Mouse (Mus musculus) urinary bladder, postnatal 25 days (tissue): ENCODE measurements at regions not wholly inside any gene's neighbourhood (a gene's known extent, or its start where the extent isn't known, plus 50 kb on each side); places are given as distances from the start of the nearest gene placed in this dataset.
"Not testable (repeated sequence)": the region's sequence is repeated elsewhere in the genome, so short reads cannot be mapped to it uniquely, and the experiment has no call there.

Experiments
- DNase-seq: peaks from one replicate; pipeline ENCODE4 v3.0.0; 2022; ENCODE audit warnings: low spot score

DNA sequence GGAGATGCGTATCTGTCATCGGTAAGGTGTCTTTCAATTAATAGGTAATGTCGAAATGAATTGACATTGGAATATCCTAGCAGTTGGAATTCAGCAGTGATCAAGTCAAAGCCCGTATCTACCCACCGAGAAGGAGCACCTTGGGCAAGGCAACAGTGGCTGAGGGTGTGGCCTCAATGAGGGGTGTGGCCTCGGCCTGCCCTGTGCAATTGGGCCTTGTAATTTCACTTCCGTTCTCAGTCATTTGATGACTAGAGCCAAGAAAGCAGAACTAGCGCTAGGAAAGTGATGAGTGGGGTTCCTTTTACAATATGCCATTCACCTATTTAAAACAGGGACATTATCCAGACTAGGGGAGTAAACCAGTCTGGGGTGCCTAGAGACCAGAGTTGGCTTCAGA is 77.6 kb downstream of the Elovl4 start:
- no peak for DNase-seq

DNA sequence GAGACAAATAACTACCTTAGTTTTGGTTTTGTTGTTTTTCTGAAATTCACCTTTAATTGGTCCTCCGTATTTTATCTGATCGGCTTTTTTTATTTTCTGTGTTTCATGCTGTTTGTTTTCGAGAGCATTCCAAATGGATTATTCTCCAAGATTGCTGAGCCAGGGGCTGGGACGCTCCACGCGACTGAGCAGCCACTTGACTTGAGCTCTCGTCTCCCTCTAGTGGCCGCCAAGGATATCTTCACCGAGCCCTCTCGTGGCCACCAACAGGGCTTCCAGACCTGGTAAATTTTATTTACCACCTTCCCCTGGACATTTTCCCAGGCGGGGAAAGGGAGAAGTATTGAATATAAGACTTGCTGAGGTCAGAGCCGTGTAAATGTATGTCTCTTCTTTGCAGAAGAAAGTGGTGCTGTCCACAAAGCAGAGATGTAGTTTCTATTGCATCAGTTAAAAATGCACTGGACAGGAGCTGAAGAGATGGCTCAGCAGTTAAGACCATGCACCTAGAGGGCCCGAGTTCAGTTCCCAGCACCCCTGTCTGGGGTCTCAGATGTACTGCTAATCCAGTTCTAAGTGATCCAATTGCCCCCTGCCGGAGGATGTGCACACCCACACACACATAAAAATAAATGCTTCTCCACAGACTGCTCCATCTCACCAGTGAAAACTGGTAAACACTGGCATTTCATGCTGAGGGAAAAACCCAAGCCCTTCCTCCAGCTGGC is 78.5 kb downstream of the Elovl4 start:
- DNase-seq: peak; percentile 67

DNA sequence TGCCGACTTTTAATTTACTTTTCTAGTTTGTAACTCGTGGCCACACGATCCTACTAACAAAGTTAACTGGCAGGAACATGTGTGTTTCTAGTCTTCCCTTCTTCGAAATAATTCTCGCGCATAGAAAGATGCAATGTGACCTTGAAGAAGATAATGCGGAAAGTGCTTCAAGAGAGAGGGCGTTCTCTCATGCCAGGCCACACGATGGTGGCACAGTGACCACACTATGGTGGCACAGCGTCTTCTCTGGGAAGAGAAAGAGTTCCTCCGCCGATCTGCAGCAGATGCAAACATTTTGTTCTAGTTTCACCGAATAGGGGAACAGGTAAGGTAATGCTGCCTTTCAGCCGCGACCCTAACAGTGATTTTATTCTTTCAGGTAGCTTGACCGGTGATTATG is 79.1 kb downstream of the Elovl4 start:
- DNase-seq: no peak

DNA sequence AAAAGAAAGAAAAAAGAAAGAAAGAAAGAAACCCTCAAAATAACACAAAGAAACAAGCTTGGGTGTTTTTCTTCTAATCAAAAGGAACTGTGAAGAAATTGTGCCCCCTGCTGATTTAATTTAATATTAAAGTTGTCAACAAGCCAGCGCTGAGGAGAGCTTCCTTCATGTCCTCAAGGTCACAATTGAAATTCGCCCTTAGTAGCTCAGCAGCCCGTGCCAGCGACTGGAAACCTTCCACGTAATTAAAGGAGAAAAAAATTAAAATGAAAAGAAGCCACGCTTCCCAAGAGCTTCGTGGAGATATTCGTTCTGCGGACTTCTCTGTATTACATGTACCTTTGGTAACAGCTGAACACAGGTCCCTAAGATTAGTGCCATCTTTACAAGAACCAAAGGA is 80.0 kb downstream of the Elovl4 start:
- no peak for DNase-seq

DNA sequence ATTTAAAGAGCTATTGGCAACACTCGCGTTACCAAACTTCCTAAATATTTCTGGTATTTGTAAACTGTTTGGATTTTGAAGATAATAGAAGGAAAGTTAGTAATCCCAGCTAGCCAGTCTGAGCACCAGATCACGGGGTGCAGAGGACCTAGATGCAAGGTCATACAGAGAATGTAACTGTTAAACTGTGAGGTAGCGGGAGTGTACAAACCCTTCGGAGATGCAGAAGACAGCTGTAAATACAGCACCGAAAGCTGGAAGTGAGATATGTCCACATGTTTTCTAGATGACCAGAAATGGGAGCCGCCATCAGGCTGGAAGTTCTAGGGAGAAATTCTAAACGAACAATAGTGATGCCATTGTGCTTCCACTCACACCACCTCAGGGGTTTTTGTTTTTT is 80.5 kb downstream of the Elovl4 start:
- DNase-seq: no peak

DNA sequence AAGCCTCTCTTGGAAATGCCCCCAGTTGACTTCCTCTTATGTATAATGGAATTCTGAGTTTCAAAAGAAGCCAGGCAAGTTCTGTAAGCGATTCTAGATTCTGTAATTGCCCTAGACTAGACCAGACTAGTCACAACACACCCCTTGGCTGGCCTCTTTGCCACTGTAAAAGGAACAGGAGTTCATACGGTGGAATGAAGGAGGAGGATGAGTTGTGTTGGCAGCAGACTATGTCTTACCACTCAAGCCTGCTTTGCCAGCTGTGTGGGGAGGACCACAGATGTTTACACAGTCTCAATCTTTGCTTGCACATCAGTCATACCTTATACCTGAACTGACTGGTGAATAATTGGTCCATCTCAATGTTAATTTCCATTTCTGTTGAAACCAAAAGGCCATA is 85.1 kb downstream of the Elovl4 start:
- DNase-seq: no peak

DNA sequence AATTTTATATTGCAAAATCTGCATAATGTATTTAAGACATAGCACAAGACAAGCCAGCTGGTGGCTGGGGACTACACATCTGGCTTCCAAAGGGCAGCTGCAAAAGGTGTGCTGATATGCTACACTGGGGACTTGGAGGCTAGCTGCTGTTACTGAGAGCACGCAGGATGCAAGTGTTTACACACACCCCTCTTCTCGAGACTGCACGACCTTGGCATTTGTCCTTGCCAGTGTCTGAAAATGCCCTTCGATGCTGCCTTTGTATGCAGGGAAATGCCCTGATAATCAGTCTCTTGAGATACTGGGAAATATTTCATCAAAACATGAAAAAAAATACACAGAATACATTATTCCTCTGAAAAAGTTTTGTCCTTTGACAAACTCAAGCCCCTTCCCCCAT is 86.3 kb downstream of the Elovl4 start:
- no peak for DNase-seq

DNA sequence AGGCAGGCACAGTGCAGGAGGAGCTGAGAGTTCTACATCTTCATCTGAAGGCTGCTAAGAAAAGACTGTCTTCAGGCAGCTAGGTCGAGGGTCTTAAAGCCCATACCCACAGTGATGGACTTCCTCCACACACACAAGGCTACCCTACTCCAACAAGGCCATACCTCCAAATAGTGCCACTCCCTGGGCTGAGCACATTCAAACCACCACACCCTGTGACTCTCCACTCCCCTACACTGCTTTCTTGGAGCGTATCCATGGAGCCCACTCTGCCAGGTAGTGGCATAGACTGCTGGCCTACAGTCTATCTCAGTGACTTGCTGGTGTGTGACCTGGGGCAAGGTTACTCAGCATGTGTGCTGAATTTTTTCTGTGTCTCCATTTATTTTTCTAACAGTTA is 88.0 kb downstream of the Elovl4 start:
- DNase-seq: not testable (repeated sequence)

DNA sequence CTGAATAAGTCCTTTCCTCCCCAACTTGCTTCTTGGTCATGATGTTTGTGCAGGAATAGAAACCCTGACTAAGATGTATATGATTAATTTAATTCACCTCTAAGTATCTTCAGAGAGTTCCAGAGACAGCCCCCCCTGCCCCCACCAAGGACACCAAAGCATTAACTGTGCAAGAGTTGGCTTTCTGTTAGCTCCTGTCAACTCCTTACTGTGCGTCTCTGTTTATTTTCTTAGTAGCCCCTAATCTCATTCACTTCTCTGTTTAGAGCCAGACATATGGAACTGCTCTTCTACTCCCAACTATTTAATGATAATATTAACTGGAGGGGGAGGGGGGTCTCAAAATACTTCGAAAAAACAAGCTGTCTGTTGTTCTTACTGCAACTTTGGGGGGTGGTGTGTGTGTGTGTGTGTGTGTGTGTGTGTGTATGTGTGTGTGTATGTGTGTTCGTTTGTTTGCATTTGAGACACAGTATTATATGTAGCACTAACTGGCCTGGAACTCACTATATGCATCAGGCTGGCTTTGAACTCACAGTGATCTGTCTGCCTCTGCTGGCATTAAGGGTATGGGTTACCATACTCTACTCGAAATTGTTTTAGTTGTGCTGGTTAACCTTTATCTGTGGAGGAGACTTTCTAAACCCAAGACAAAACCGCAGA is 89.8 kb downstream of the Elovl4 start:
- DNase-seq: no peak

DNA sequence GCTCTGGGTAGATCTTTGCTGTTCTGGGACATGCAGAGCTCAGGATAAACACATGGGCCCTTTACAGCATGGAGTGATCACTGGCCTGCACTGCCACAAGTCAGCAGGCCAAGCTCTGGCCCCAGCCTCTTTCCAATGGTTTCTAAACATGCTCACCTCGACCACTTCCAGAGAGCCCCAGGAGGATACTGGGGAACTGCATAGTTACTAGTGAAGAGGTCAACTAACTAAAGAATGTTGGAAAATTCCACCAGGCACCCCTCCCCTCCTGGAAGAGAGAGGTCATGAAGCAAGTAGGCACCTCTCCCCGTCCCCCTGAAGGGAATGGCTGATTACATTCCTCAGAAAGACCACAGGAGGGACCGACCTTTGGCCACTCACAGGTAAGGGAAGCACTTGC is 98.7 kb downstream of the Elovl4 start:
- DNase-seq: no peak

DNA sequence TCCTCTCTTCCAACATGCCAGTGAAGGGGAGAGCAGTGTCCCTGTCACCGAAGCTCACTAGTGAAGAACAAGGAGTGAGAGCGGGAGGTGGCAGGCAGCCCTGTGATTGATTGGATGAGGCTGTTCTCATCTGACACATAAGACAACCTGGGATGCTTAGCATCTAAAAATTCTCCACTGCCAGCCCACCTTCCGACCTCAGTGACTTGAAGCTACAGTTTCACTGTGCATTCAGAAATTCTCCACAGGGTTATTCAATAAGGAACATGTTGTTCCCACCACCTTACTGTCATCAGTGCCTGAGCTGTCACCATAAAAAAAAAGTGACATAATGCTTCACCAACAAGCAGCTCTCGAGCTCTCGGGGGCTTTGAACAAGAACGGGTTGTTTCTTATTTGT is 100.0 kb downstream of the Elovl4 start:
- DNase-seq: no peak

DNA sequence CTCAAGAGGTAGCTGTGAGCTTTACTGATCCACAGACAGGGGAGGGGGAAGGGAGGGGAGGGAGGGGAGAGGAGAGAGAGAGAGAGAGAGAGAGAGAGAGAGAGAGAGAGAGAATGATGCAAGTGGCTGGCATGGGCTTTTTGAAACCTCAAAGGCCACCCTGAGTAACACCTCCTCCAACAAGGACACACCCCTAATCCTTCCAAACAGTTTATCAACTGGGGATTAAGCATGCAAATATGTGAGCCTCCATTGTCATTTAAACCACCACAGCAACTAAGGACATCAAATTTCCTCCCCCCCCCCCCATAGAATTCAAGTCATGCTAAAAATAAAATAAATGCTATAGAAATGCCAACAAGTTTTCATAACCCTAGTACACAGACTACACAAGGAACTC is 101.9 kb downstream of the Elovl4 start:
- DNase-seq: no peak

DNA sequence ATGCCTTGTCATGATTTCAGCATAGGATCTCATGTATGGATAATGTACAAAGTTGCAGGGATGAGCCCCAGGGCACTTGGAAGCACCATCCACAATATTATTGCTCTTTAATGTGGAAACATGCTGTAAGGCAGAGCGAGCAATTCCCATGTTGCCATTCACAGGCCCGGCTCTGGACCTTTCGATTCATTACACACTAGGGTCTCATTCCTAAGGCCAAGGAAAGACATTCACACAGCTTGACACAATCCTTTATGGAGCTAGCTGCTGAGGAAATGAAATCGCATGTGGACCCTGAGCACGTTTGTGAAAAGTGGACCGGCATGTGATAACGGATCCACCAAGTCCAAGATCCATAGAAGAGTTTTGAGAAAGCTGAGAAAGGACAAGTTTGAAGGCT is 105.2 kb downstream of the Elovl4 start:
- no peak for DNase-seq

DNA sequence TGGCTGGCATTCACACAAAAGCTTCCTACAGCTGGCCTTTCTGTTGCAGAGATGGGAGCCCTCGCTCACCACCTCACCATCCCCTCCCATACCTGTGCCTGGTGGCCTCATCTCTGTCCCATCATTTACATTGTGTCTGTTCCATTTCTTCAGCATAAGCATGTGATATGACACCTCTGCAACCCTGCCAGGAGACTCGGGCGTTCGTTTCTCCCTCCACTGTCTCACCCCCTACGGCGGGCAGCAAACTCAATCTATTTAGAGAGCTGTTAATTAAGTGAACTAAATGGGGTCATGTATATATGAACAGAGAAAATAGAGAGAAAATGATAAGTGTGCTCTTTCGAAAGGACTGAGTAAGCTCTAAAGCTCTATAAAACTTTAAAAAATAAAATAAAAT is 106.0 kb downstream of the Elovl4 start:
- DNase-seq: no peak

DNA sequence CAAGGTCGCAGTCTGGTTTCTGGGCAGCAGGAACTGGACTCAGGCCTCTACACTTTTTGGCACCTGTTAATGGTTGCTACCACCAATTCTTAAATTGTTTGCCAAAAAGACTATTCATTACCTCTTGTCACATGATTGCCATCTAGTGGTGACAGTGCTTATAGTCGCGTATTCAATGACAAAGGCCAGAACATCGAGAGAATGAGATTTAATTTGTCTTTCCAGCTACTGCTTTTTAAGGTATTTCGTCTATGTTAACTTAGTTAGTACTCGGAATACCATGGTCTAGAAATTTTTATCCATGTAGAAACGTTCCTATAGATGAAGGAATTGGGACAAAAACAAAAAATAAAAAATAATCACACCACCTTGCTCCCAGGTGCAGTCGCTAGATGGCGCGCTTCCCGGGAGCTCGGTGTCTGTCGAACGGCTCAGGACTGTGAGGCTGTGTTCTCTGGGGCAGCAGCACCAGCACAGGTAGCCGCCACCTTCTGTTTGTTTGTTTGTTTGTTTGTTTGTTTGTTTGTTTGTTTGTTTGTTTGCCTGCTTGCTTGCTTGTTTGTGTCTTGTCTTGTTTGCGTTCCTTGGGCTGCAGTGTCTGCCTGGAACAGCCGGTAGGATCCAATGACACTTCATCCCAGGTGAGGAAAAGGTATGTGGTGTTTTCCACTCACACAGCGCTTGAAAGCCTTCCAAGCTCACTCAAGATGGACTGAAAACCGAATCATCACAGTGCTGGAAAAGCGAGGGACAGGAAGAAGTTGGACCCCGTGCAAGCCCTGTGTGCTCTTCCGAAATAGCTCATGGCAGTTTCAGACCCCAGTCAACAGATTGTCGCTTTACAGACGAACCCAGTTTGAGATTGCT is 114.5 kb downstream of the Elovl4 start:
- peak; percentile 69 for DNase-seq
